Mouse (Mus musculus): ENCODE measurements around the gene Arhgap31. TPM values are rescaled to one million over a fixed set of nuclear protein-coding genes. Genes with fewer than 3 reads are reported as not detected.
A peak's percentile ranks its signal among the peaks of the same experiment; 100 is the strongest.

Arhgap31 gene
- polyA plus RNA-seq, 1 experiment = 10.3 TPM

- TF ChIP-seq POLR2A (IDR thresholded peaks at IDR 0.05; ENCODE audit: extremely low read depth, insufficient read depth, low read length) = no peak
- no peak for TF ChIP-seq CTCF (IDR thresholded peaks at IDR 0.05; ENCODE audit: extremely low read depth, insufficient read depth, low read length)
- Histone ChIP-seq H3K4me1 (ENCODE audit: control insufficient read depth, insufficient read depth, low read length) (no peaks in the 10 kb centered on the region), H3K27ac (ENCODE audit: insufficient read depth, low read length) (no peak overlapping the region), H3K4me3 (ENCODE audit: insufficient read depth, low read length) (no peak overlapping the region)
These were observed 42.5 kb upstream of the Arhgap31 start for GRCm38 (mm10) chr16:38755452-38756176.

GRCm38 (mm10) chr16:38753631-38754030, 40.6 kb upstream of the Arhgap31 start:
- TF ChIP-seq CTCF (IDR thresholded peaks at IDR 0.05; ENCODE audit: extremely low read depth, insufficient read depth, low read length) (no peak), POLR2A (IDR thresholded peaks at IDR 0.05; ENCODE audit: extremely low read depth, insufficient read depth, low read length) (no peak)

GRCm38 (mm10) chr16:38750803-38751202, 37.7 kb upstream of the Arhgap31 start:
- Histone ChIP-seq H3K4me3 (ENCODE audit: insufficient read depth, low read length) (no peak overlapping the region), H3K27ac (ENCODE audit: insufficient read depth, low read length) (no peak overlapping the region), H3K4me1 (ENCODE audit: control insufficient read depth, insufficient read depth, low read length) (no peaks in the 10 kb centered on the region)
- TF ChIP-seq POLR2A (IDR thresholded peaks at IDR 0.05; ENCODE audit: extremely low read depth, insufficient read depth, low read length) = no peak
- TF ChIP-seq CTCF (IDR thresholded peaks at IDR 0.05; ENCODE audit: extremely low read depth, insufficient read depth, low read length) = no peak

More at GRCm38 (mm10) chr16:38753631-38754030, 40.6 kb upstream of the Arhgap31 start:
- Histone ChIP-seq H3K27ac (ENCODE audit: insufficient read depth, low read length) (no peak overlapping the region), H3K4me1 (ENCODE audit: control insufficient read depth, insufficient read depth, low read length) (no peaks in the 10 kb centered on the region), H3K4me3 (ENCODE audit: insufficient read depth, low read length) (no peak overlapping the region)

- TF ChIP-seq CTCF (IDR thresholded peaks at IDR 0.05; ENCODE audit: extremely low read depth, insufficient read depth, low read length) = no peak
- H3K4me1 ChIP-seq (ENCODE audit: control insufficient read depth, insufficient read depth, low read length) = no peaks in the 10 kb centered on the region; the same call in 1 of the 2 replicates
- H3K27ac ChIP-seq (ENCODE audit: insufficient read depth, low read length) = peak overlapping the region; percentile 76
- no peak overlapping the region for H3K4me3 ChIP-seq (ENCODE audit: insufficient read depth, low read length)
These were observed 31.0 kb upstream of the Arhgap31 start for GRCm38 (mm10) chr16:38743941-38744673.

GRCm38 (mm10) chr16:38742659-38743131, 29.6 kb upstream of the Arhgap31 start:
- Histone ChIP-seq H3K27ac (ENCODE audit: insufficient read depth, low read length) (peak overlapping the region; percentile 95), H3K4me3 (ENCODE audit: insufficient read depth, low read length) (peak overlapping the region; percentile 79), H3K4me1 (ENCODE audit: control insufficient read depth, insufficient read depth, low read length) (no peaks in the 10 kb centered on the region; the same call in 1 of the 2 replicates)
- TF ChIP-seq CTCF (IDR thresholded peaks at IDR 0.05; ENCODE audit: extremely low read depth, insufficient read depth, low read length) = no peak
- TF ChIP-seq POLR2A (IDR thresholded peaks at IDR 0.05; ENCODE audit: extremely low read depth, insufficient read depth, low read length) = no peak

DNA sequence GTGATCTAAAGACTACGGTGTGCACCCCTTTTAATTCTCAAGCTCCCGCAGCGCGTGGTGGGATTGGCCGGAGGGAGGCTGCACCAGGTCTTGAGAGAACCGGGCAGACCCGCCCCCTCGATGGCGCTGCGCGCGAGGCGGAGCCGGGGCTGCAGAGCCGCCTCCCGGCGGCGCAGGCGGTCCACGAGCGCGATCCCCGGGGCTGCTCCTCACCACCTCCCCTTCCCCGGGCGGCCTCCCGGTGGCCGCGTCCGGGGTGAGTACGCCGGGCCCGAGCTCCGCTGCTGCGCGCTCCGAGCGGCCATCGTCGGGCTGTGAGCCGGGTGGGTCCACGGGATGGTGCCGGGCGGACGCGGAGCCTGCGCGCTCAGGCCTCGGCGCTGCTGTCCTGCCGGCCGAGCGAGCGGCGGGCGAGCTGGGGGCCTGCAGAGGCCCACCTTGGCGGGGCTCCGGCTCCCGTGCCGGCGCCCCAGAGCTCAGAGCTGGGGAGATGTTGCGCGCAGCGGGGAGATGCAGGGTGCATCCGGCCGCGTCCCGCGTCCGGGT, 29.1 kb upstream of the Arhgap31 start, which contains the start of gene B4galt4:
B4galt4 (plus strand) TSS at position 152 of the 546 bp plus-strand sequence.
- TF ChIP-seq CTCF (IDR thresholded peaks at IDR 0.05; ENCODE audit: extremely low read depth, insufficient read depth, low read length) = no peak
- TF ChIP-seq POLR2A (IDR thresholded peaks at IDR 0.05; ENCODE audit: extremely low read depth, insufficient read depth, low read length) = peak; percentile 60; the same call in 1 of the 2 replicates
- Histone ChIP-seq H3K4me3 (ENCODE audit: insufficient read depth, low read length) (peak within 1 kb of the TSS; percentile 79), H3K27ac (ENCODE audit: insufficient read depth, low read length) (peak within 1 kb of the TSS; percentile 95), H3K4me1 (ENCODE audit: control insufficient read depth, insufficient read depth, low read length) (no peaks in the 10 kb centered on the region; the same call in 1 of the 2 replicates)

GRCm38 (mm10) chr16:38741204-38741903, 28.3 kb upstream of the Arhgap31 start:
- Histone ChIP-seq H3K27ac (ENCODE audit: insufficient read depth, low read length) (no peak overlapping the region), H3K4me3 (ENCODE audit: insufficient read depth, low read length) (peak overlapping the region; percentile 79), H3K4me1 (ENCODE audit: control insufficient read depth, insufficient read depth, low read length) (no peaks in the 10 kb centered on the region; the same call in 1 of the 2 replicates)
- TF ChIP-seq POLR2A (IDR thresholded peaks at IDR 0.05; ENCODE audit: extremely low read depth, insufficient read depth, low read length) = no peak
- TF ChIP-seq CTCF (IDR thresholded peaks at IDR 0.05; ENCODE audit: extremely low read depth, insufficient read depth, low read length) = no peak

DNA sequence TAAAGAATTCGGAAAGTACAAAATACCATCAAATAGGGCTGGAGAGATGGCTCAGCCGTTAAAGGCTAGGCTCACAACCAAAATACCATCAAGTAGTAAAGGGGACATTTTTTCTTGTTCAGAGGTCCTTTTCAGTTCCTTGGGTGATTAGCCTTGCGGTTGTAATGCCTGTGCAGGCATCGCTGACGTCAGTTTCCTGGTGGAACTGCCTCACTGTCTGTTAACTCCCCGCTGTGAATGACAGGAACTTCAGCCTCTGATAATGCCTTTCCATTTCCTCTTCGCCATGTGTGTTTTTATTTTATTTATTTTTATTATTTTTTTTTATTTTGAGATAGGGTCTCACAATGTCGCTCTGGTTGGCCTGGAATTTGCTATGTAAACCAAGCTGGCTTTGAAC, 17.8 kb upstream of the Arhgap31 start:
- TF ChIP-seq POLR2A (IDR thresholded peaks at IDR 0.05; ENCODE audit: extremely low read depth, insufficient read depth, low read length) (no peak), CTCF (IDR thresholded peaks at IDR 0.05; ENCODE audit: extremely low read depth, insufficient read depth, low read length) (no peak)
- no peak overlapping the region for H3K4me3 ChIP-seq (ENCODE audit: insufficient read depth, low read length)
- H3K4me1 ChIP-seq (ENCODE audit: control insufficient read depth, insufficient read depth, low read length) = no peaks in the 10 kb centered on the region
- H3K27ac ChIP-seq (ENCODE audit: insufficient read depth, low read length) = no peak overlapping the region

Measured in cortical plate, adult 2 months (tissue).